Mouse (Mus musculus): ENCODE measurements around the gene Oard1. TPM values are rescaled to one million over a fixed set of nuclear protein-coding genes. Genes with fewer than 3 reads are reported as not detected.

The Oard1 gene
- total RNA-seq (2014; rRNA removed) (9.9 and 10.2 TPM in 2 replicates), polyA plus RNA-seq (2015; fragmentation: Nextera tagmentation; extraction: Ambion mirVana) (34.4 and 36.7 TPM in 2 replicates)

DNA sequence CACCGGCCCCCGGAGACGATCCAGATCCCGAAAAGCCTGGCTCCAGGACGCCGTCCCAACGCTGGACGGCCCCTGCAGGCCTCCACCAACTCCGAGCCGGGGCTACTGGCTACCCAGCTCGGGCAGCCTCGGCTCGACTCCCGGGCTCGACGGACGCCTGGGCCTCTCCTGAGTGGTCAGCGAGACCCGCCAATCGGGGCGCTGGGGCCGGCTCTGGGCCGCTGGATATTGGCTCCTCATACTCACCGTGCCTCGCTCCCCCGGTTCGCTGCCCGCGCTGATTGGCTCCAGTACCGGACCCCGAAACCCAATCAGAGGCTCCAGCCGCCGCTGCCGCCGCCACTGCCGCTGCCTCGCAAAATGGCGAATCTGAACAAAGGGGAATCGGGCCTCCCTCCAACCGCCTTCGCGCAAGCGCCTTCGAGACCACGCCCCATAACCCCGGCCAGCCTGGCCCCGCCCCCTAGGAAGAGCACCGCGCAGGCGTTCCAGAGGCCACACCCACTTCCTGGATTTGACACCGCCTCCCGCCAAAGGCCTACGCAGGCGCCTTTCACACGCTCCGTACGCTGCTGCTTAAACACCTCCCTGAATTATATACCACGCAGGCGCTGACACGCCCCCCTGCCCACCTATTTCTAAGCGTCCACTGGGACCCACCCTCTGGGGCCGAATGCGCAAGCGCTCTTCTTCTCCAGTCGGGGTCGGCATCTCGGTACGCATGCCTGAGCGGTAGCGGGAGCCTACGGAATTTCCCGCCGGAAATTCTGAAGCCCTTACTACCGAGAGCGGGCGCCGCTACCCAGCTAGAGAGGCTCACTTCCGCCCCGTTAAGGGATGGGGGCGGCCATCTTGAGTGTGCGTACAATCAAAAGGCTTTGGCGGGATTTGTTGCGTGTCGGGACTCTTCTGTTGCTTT, at the start of gene Oard1, which contains the start of gene Nfya:
Oard1 (plus strand) TSS at position 635 of the 919 bp plus-strand sequence.
Nfya (minus strand) TSS at position 527 of the 919 bp plus-strand sequence.
- H3K4me1 ChIP-seq (ENCODE audit: insufficient read depth, low read length): 0 out of 2 replicates have a peak, but pooled peaks cover 20% of the 10 kb centered on the region
- DNase-seq (ENCODE audit: low spot score): peak; percentile 100
- H3K4me3 ChIP-seq (ENCODE audit: low read length): peak within 1 kb of the TSS; percentile 68
- no peak for TF ChIP-seq CTCF (IDR thresholded peaks at IDR 0.05; ENCODE audit: low read depth)
- H3K4me2 ChIP-seq (ENCODE audit: low read depth, low read length): peak within 1 kb of the TSS; percentile 78
- no peaks in the 10 kb centered on the region for H3K36me3 ChIP-seq (ENCODE audit: insufficient read depth, low read length)
- peak within 1 kb of the TSS; percentile 93 for H3K9ac ChIP-seq (replicated peaks; ENCODE audit: low read length)
- peak; percentile 96 for ATAC-seq
- H3K9me3 ChIP-seq (ENCODE audit: low read length): no peaks in the 10 kb centered on the region
- WGBS: under 1% methylated on average over 82 of the region's 84 CpGs
- H3K27me3 ChIP-seq (ENCODE audit: insufficient read depth, low read length): no peaks in the 10 kb centered on the region
- H3K27ac ChIP-seq: peak within 1 kb of the TSS; percentile 98

DNA sequence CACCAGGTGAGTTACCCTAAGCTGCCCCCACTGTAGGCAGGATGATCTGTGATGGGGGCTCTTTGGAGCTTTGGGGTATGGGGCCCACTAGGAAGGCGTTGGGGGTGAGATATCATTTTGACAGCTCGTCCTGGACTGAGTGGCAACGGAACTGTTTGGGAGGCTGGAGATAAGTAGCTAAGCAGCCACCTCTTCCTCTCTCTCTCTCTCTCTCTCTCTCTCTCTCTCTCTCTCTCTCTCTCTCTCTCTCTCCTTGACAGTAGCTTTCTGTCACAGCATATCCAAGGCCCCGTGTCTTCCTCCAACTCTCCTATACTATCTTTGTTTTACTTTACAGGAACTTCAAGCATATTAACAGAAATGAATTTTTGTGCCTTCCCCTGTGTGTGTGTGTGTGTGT, 49.4 kb upstream of the Oard1 start:
- ATAC-seq: no peak
- WGBS: 82% methylated on average over 4 of the region's 4 CpGs
- TF ChIP-seq CTCF (IDR thresholded peaks at IDR 0.05; ENCODE audit: low read depth): no peak

DNA sequence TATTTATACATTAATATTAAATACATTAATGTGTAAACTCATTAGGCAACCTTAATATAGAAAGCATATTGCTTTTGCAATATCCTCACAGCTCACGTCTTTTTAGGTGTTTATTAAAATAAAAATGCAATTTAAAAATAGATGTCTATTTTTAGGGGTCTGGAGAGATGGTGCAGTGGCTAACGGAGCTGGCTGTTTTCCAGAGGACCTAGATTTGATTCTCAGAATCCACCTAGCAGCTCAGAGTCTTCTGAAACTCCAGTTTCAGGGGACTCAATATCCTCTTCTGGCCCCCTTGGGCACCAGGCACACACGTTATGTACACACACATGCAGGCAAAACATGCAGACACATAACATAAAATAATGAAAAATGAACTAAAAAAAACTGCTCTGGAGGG, 47.5 kb upstream of the Oard1 start:
- H3K4me3 ChIP-seq (ENCODE audit: low read length): no peak overlapping the region
- H3K36me3 ChIP-seq (ENCODE audit: insufficient read depth, low read length): no peaks in the 10 kb centered on the region
- H3K4me1 ChIP-seq (ENCODE audit: insufficient read depth, low read length): no peaks in the 10 kb centered on the region
- no peak for TF ChIP-seq CTCF (IDR thresholded peaks at IDR 0.05; ENCODE audit: low read depth)
- H3K9me3 ChIP-seq (ENCODE audit: low read length): no peaks in the 10 kb centered on the region
- H3K27me3 ChIP-seq (ENCODE audit: insufficient read depth, low read length): no peaks in the 10 kb centered on the region
- H3K27ac ChIP-seq: no peak overlapping the region
- H3K9ac ChIP-seq (replicated peaks; ENCODE audit: low read length): no peak overlapping the region
- no peak overlapping the region for H3K4me2 ChIP-seq (ENCODE audit: low read depth, low read length)
- 65% methylated on average over 3 of the region's 3 CpGs for WGBS
- DNase-seq (ENCODE audit: low spot score) (peak; percentile 8), ATAC-seq (no peak)

More for the DNA sequence above, 49.4 kb upstream of the Oard1 start:
- Histone ChIP-seq H3K4me3 (ENCODE audit: low read length) (no peak overlapping the region), H3K4me1 (ENCODE audit: insufficient read depth, low read length) (no peaks in the 10 kb centered on the region), H3K9ac (replicated peaks; ENCODE audit: low read length) (no peak overlapping the region), H3K36me3 (ENCODE audit: insufficient read depth, low read length) (no peaks in the 10 kb centered on the region), H3K4me2 (ENCODE audit: low read depth, low read length) (no peak overlapping the region), H3K27me3 (ENCODE audit: insufficient read depth, low read length) (no peaks in the 10 kb centered on the region), H3K9me3 (ENCODE audit: low read length) (no peaks in the 10 kb centered on the region), H3K27ac (no peak overlapping the region)
- DNase-seq (ENCODE audit: low spot score): no peak

DNA sequence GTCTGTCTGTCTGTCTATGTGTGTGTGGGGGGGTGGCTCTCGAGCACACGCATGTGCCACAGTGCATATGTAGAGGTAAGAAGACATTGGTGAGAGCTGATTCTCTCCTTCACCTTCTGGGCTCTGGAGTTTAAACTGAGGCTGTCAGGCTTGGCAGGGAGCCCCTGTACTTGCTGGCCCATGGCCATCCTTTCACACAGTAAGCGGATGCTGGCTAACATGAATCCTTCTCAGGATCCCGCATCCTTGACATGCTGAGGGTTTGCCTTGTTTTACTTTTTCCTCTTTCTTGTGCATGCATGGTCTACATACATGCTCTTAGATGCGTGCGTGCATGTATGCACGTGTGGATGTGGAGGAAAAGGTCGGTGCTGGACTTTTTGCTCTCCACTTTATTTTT, 46.8 kb upstream of the Oard1 start:
- WGBS: 68% methylated on average over 8 of the region's 8 CpGs
- Histone ChIP-seq H3K36me3 (ENCODE audit: insufficient read depth, low read length) (no peaks in the 10 kb centered on the region), H3K9ac (replicated peaks; ENCODE audit: low read length) (no peak overlapping the region), H3K9me3 (ENCODE audit: low read length) (no peaks in the 10 kb centered on the region), H3K27me3 (ENCODE audit: insufficient read depth, low read length) (no peaks in the 10 kb centered on the region), H3K4me1 (ENCODE audit: insufficient read depth, low read length) (no peaks in the 10 kb centered on the region), H3K27ac (no peak overlapping the region), H3K4me3 (ENCODE audit: low read length) (no peak overlapping the region), H3K4me2 (ENCODE audit: low read depth, low read length) (no peak overlapping the region)
- TF ChIP-seq CTCF (IDR thresholded peaks at IDR 0.05; ENCODE audit: low read depth): no peak
- ATAC-seq (no peak), DNase-seq (ENCODE audit: low spot score) (peak; percentile 71)

DNA sequence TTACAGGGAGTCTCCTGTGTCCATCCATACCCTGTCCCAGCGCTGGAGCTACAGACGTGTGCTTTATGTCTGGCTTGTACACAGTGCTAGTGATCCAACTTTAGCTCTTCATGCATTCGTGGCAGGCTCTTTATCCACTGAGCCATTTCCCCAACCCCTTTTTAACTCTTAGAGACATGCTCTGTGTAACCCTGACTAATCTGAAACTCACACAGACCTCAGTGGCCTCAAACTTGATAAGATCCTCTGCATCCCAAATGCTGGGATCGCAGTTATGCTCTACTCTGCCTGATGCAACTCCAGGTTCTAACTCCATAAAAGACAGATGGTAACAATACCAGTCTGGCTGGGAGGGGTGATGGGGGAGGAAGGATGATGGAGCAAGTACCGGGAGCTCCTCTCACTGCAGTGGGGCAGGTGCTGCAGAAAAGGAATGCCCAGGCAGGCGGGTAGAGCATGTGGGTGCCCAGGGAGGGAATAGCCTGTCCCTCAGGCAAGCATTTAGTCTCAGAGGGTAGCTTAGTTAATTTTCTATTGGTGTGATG, 46.3 kb upstream of the Oard1 start:
- Histone ChIP-seq H3K9ac (replicated peaks; ENCODE audit: low read length) (no peak overlapping the region), H3K27me3 (ENCODE audit: insufficient read depth, low read length) (no peaks in the 10 kb centered on the region), H3K4me3 (ENCODE audit: low read length) (no peak overlapping the region), H3K4me1 (ENCODE audit: insufficient read depth, low read length) (no peaks in the 10 kb centered on the region), H3K4me2 (ENCODE audit: low read depth, low read length) (no peak overlapping the region), H3K9me3 (ENCODE audit: low read length) (no peaks in the 10 kb centered on the region), H3K27ac (no peak overlapping the region), H3K36me3 (ENCODE audit: insufficient read depth, low read length) (no peaks in the 10 kb centered on the region)
- ATAC-seq: no peak
- 62% methylated on average over 6 of the region's 6 CpGs for WGBS
- TF ChIP-seq CTCF (IDR thresholded peaks at IDR 0.05; ENCODE audit: low read depth): no peak
- DNase-seq (ENCODE audit: low spot score): no peak

DNA sequence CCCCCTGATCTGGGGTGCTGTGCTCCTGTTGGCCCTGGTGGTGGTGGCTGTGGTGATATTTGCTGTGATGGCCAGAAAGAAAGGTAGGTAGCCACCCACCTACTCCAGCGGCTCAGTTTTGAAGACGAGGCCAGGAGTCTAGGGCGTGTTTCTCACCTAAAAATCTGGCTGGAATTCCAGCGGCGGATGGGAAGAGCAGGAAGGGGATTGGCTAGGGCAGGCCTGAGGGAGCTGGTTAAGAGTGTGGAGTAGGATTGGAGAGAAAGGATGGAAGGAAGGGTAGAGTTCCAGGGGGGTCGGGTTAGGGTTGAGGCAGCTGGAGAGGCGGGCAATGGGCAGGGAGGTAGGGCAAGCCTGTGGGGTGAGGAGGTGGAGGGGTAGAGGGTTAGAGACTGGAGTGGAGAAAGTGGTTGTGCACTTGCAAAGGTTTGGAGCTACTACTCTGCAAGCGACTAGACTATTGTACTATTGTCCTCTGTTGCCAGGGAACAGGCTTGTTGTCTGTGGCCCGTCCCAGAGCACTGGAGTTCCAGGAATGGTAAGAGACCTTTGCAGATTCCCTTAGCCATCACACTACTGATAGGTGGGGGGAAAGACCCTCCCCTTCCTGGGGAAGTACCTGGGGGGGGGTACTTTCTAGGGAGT, 44.2 kb upstream of the Oard1 start:
- no peaks in the 10 kb centered on the region for H3K36me3 ChIP-seq (ENCODE audit: insufficient read depth, low read length)

More for the DNA sequence above, 44.2 kb upstream of the Oard1 start:
- Histone ChIP-seq H3K4me1 (ENCODE audit: insufficient read depth, low read length) (no peaks in the 10 kb centered on the region), H3K4me3 (ENCODE audit: low read length) (no peak overlapping the region), H3K27ac (no peak overlapping the region), H3K27me3 (ENCODE audit: insufficient read depth, low read length) (no peaks in the 10 kb centered on the region), H3K9me3 (ENCODE audit: low read length) (no peaks in the 10 kb centered on the region), H3K9ac (replicated peaks; ENCODE audit: low read length) (no peak overlapping the region), H3K4me2 (ENCODE audit: low read depth, low read length) (no peak overlapping the region)
- DNase-seq (ENCODE audit: low spot score) (no peak), ATAC-seq (no peak)
- TF ChIP-seq CTCF (IDR thresholded peaks at IDR 0.05; ENCODE audit: low read depth): no peak
- WGBS: 67% methylated on average over 9 of the region's 9 CpGs

Data from hindbrain, postnatal 0 days (tissue).